Mouse (Mus musculus) MEL (cell line): Measurements from ENCODE around the gene Pim1. TPM values are rescaled to one million over a fixed set of nuclear protein-coding genes. Genes with fewer than 3 reads are reported as not detected.

ENCODE experiments used
- DNase-seq: peaks from one replicate; pipeline ENCODE4 v3.0.0; 2011; ENCODE audit warnings: low read depth, low spot score
- H3K27ac ChIP-seq: 2 replicates; pipeline ENCODE4 v1.5.1; 2012; ENCODE audit warnings: low read depth, mild to moderate bottlenecking, control low read depth, low read length, moderate library complexity; ENCODE audit not compliant: control insufficient read depth
- H3K27me3 ChIP-seq, 2 experiments: fragments of 150-350 bp in 1 of 2; sonication (generic) in 1 of 2; 2 replicates each; pipeline ENCODE4 v1.6.1; 2012; ENCODE audit warnings: low read length in 2 of 2, mild to moderate bottlenecking in 2 of 2, improper control_type of control experiment in 1 of 2, moderate library complexity in 1 of 2; ENCODE audit not compliant: insufficient read depth in 2 of 2, control insufficient read depth in 1 of 2
- H3K36me3 ChIP-seq, 2 experiments: 2 replicates each; pipeline ENCODE4 v1.6.1; 2012 to 2014; ENCODE audit warnings: low read length in 2 of 2, improper control_type of control experiment in 1 of 2, inconsistent platforms in 1 of 2, mild to moderate bottlenecking in 1 of 2; ENCODE audit not compliant: insufficient read depth in 2 of 2, control insufficient read depth in 1 of 2
- H3K4me1 ChIP-seq, 2 experiments: fragments of 150-350 bp in 1 of 2; sonication (generic) in 1 of 2; 2 replicates each; pipeline ENCODE4 v1.6.1; 2012; ENCODE audit warnings: low read length in 2 of 2, improper control_type of control experiment in 1 of 2, mild to moderate bottlenecking in 1 of 2; ENCODE audit not compliant: insufficient read depth in 2 of 2, control insufficient read depth in 1 of 2
- H3K4me3 ChIP-seq, 2 experiments: fragments of 150-350 bp in 1 of 2; sonication (generic) in 1 of 2; 2 replicates each; pipeline ENCODE4 v1.5.1; 2012; ENCODE audit warnings: low read depth in 2 of 2, low read length in 2 of 2, mild to moderate bottlenecking in 2 of 2, moderate library complexity in 2 of 2, control low read depth in 1 of 2, improper control_type of control experiment in 1 of 2; ENCODE audit not compliant: control insufficient read depth in 1 of 2, insufficient read depth in 1 of 2
- H3K79me2 ChIP-seq: 2 replicates; pipeline ENCODE4 v1.6.1; 2012; ENCODE audit warnings: mild to moderate bottlenecking, low read length, moderate library complexity; ENCODE audit not compliant: control insufficient read depth, poor library complexity, insufficient read depth
- H3K9ac ChIP-seq: 2 replicates; pipeline ENCODE4 v1.6.1; 2012; ENCODE audit warnings: low read depth, mild to moderate bottlenecking, control low read depth, low read length, moderate library complexity; ENCODE audit not compliant: control insufficient read depth, poor library complexity, severe bottlenecking
- H3K9me3 ChIP-seq: fragments of 150-350 bp; sonication (generic); replicated peaks from 2 replicates; pipeline ENCODE4 v1.6.1; 2012; ENCODE audit warnings: mild to moderate bottlenecking, low read length, improper control_type of control experiment, moderate library complexity; ENCODE audit not compliant: insufficient read depth
- CHD1 ChIP-seq: IDR thresholded peaks from 2 replicates; pipeline ENCODE4 v1.6.1; 2012; ENCODE audit warnings: low read depth, mild to moderate bottlenecking, inconsistent platforms, low read length, improper control_type of control experiment
- CHD2 ChIP-seq: IDR thresholded peaks from 2 replicates; pipeline ENCODE4 v1.6.1; 2011; ENCODE audit warnings: low read length, improper control_type of control experiment
- CTCF ChIP-seq, 3 experiments: IDR thresholded peaks in 2 of 3; conservative IDR thresholded peaks in 1 of 3; 2 replicates each; pipeline ENCODE4 v1.5.1; 2011 to 2012; ENCODE audit warnings: low read length in 3 of 3, low read depth in 2 of 3, mild to moderate bottlenecking in 2 of 3, improper control_type of control experiment in 1 of 3, inconsistent platforms in 1 of 3, mixed read lengths in 1 of 3, moderate library complexity in 1 of 3; ENCODE audit not compliant: control insufficient read depth in 1 of 3, insufficient read depth in 1 of 3, poor library complexity in 1 of 3, severe bottlenecking in 1 of 3
- E2F4 ChIP-seq: IDR thresholded peaks from 2 replicates; pipeline ENCODE4 v1.6.1; 2011; ENCODE audit warnings: low read depth, low read length, improper control_type of control experiment, borderline replicate concordance
- GABPA ChIP-seq: IDR thresholded peaks from 2 replicates; pipeline ENCODE4 v1.6.1; 2012; ENCODE audit warnings: low read depth, mild to moderate bottlenecking, inconsistent platforms, low read length, improper control_type of control experiment, moderate library complexity
- HCFC1 ChIP-seq: IDR thresholded peaks from 2 replicates; pipeline ENCODE4 v1.6.1; 2012; ENCODE audit warnings: low read depth, mild to moderate bottlenecking, inconsistent platforms, low read length, improper control_type of control experiment, moderate library complexity
- JUND ChIP-seq: IDR thresholded peaks from 2 replicates; pipeline ENCODE4 v1.6.1; 2011; ENCODE audit warnings: low read depth, mild to moderate bottlenecking, improper control_type of control experiment, low read length
- MAFK ChIP-seq: IDR thresholded peaks from 2 replicates; pipeline ENCODE4 v1.6.1; 2011; ENCODE audit warnings: low read depth, mild to moderate bottlenecking, low read length, improper control_type of control experiment, borderline replicate concordance
- MYB ChIP-seq: IDR thresholded peaks from 2 replicates; pipeline ENCODE4 v1.6.1; 2011; ENCODE audit warnings: mild to moderate bottlenecking, low read depth, low read length, improper control_type of control experiment
- NELFE ChIP-seq: IDR thresholded peaks from 2 replicates; pipeline ENCODE4 v1.6.1; 2011; ENCODE audit warnings: low read depth, low read length, improper control_type of control experiment
- NRF1 ChIP-seq: IDR thresholded peaks from 2 replicates; pipeline ENCODE4 v1.6.1; 2014; ENCODE audit warnings: low read depth, mild to moderate bottlenecking, inconsistent platforms, low read length, improper control_type of control experiment, moderate library complexity; ENCODE audit not compliant: poor library complexity, insufficient read depth, severe bottlenecking
- RCOR1 ChIP-seq: IDR thresholded peaks from 2 replicates; pipeline ENCODE4 v1.6.1; 2012; ENCODE audit warnings: low read depth, mild to moderate bottlenecking, inconsistent platforms, low read length, improper control_type of control experiment
- SIN3A ChIP-seq: IDR thresholded peaks from 2 replicates; pipeline ENCODE4 v1.6.1; 2012; ENCODE audit warnings: low read length, improper control_type of control experiment, inconsistent platforms
- SMC3 ChIP-seq: IDR thresholded peaks from 2 replicates; pipeline ENCODE4 v1.6.1; 2011; ENCODE audit warnings: low read depth, low read length, improper control_type of control experiment
- TAL1 ChIP-seq: IDR thresholded peaks from 2 replicates; pipeline ENCODE4 v1.6.1; 2012; ENCODE audit warnings: mild to moderate bottlenecking, inconsistent platforms, low read length, moderate library complexity, mixed read lengths
- TBP ChIP-seq: IDR thresholded peaks from 2 replicates; pipeline ENCODE4 v1.8.0; 2011; ENCODE audit warnings: low read depth, low read length, improper control_type of control experiment
- TCF12 ChIP-seq: IDR thresholded peaks from 2 replicates; pipeline ENCODE4 v1.6.1; 2014; ENCODE audit warnings: low read depth, mild to moderate bottlenecking, inconsistent platforms, low read length, improper control_type of control experiment, moderate library complexity
- UBTF ChIP-seq: IDR thresholded peaks from 2 replicates; pipeline ENCODE4 v1.6.1; 2012; ENCODE audit warnings: low read depth, mild to moderate bottlenecking, inconsistent platforms, low read length, improper control_type of control experiment, moderate library complexity, borderline replicate concordance; ENCODE audit not compliant: insufficient read depth
- USF1 ChIP-seq: IDR thresholded peaks from 2 replicates; pipeline ENCODE4 v1.6.1; 2014; ENCODE audit warnings: low read depth, mild to moderate bottlenecking, inconsistent platforms, low read length, improper control_type of control experiment, moderate library complexity
- USF2 ChIP-seq, 2 experiments: IDR thresholded peaks; 2 replicates each; pipeline ENCODE4 v1.6.1; 2011 to 2012; ENCODE audit warnings: improper control_type of control experiment in 2 of 2, low read length in 2 of 2, borderline replicate concordance in 1 of 2, inconsistent platforms in 1 of 2, low read depth in 1 of 2, mild to moderate bottlenecking in 1 of 2; ENCODE audit not compliant: insufficient read depth in 1 of 2
- ZKSCAN1 ChIP-seq: IDR thresholded peaks from 2 replicates; pipeline ENCODE4 v1.6.1; 2012; ENCODE audit warnings: low read depth, mild to moderate bottlenecking, inconsistent platforms, low read length, improper control_type of control experiment, moderate library complexity
- polyA plus RNA-seq, 2 experiments: library from polyadenylated mRNA; stranded (reverse) in 1 of 2; unstranded in 1 of 2; fragments of >175 nt in 1 of 2; fragments of >200 nt in 1 of 2; gene quantifications; 2 replicates each; pipeline versions ENCODE4 v1.2.1 to v1.2.4; 2012; ENCODE audit warnings: low replicate concordance in 2 of 2, low read depth in 1 of 2; ENCODE audit not compliant: insufficient read length in 2 of 2, insufficient read depth in 1 of 2, missing spikeins in 1 of 2
- total RNA-seq: library from RNA; depleted of rRNA; stranded (reverse); fragments of 300-350 nt; gene quantifications from 2 replicates; pipeline ENCODE4 v1.2.3, GENCODE M21; 2012

Gene Pim1
- total and polyA plus RNA-seq, 3 experiments, result 30.6 to 52.1 TPM; not detected in 1

DNA sequence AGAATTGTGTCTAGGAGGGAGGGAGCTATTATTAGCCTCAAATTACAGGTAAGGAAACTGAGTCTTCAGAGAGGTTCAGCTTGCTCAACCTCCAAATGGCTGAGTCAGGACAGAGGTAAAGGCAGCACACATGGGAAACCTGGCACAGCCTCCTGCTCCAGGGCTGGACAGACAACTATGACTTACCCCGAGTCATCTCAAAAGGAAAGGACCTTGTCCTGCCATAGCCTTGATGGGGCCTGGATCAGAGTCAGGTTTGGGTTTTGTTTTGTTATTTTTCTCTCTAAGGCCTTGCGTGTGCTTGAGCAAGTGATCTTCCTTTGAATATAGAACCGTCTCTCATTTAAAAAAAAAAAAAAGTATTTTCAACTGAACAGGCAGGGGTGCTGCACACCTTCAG is 15.4 kb upstream of the Pim1 start:
- no peaks in the 10 kb centered on the region for H3K9me3 ChIP-seq
- no peak for TF ChIP-seq MYB
- TF ChIP-seq TCF12, result no peak
- TF ChIP-seq USF2 (IDR thresholded peaks at IDR 0.05; ENCODE audit: borderline replicate concordance in 1 of 2, insufficient read depth in 1 of 2, low read depth in 1 of 2, low read length in 2 of 2), result no peak
- no peak for TF ChIP-seq JUND
- no peak for TF ChIP-seq NRF1
- TF ChIP-seq CHD2, result no peak
- no peak for TF ChIP-seq CHD1
- no peak for TF ChIP-seq RCOR1
- no peak for TF ChIP-seq SIN3A
- no peak for TF ChIP-seq E2F4
- no peak for TF ChIP-seq GABPA
- H3K79me2 ChIP-seq, result no peaks in the 10 kb centered on the region
- no peak overlapping the region for H3K27ac ChIP-seq
- H3K27me3 ChIP-seq, result no peaks in the 10 kb centered on the region
- H3K4me1 ChIP-seq, result peaks cover 0 to 7% of the 10 kb centered on the region in 2 experiments; a peak in 2 of 4 replicates
- no peak for DNase-seq
- peaks cover 0 to 2% of the 10 kb centered on the region in 2 experiments; a peak in 1 of 4 replicates for H3K36me3 ChIP-seq
- H3K4me3 ChIP-seq, result no peak overlapping the region
- no peak overlapping the region for H3K9ac ChIP-seq

DNA sequence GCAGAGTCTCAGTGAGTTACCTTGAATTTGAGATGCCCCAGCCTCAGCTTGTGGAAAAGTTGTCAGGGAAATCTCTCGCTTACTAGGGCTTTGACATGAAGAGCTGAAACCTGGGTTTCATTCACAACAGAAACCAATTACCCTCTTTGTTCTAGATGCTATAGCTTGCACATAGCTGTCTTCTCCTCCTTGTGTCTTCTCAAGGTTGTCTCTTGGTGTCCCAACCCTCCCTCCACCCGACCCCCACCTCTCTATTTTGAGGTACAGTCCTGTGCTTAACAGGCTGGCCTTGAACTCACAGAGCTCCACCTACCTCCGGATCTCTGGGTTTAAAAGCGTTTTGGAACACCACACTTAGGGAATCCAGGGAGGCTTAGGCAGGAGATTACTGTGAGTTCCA is 14.1 kb upstream of the Pim1 start:
- no peaks in the 10 kb centered on the region for H3K27me3 ChIP-seq
- H3K9ac ChIP-seq, result no peak overlapping the region
- TF ChIP-seq E2F4, result no peak
- TF ChIP-seq TBP, result no peak
- TF ChIP-seq HCFC1, result no peak
- no peak for TF ChIP-seq TAL1
- TF ChIP-seq MAFK, result no peak
- no peak for TF ChIP-seq SMC3
- no peak for TF ChIP-seq JUND
- TF ChIP-seq CTCF (IDR thresholded peaks at IDR 0.05 in 2 of 3, conservative IDR thresholded peaks at IDR 0.05 in 1 of 3; ENCODE audit: control insufficient read depth in 1 of 3, insufficient read depth in 1 of 3, low read depth in 2 of 3, low read length in 3 of 3, poor library complexity in 1 of 3, severe bottlenecking in 1 of 3), result no peak
- no peak for TF ChIP-seq UBTF
- TF ChIP-seq TCF12, result no peak
- TF ChIP-seq ZKSCAN1, result no peak
- no peak for TF ChIP-seq NELFE
- TF ChIP-seq NRF1, result no peak
- TF ChIP-seq USF1, result no peak
- TF ChIP-seq, all 39 proteins: peak for 0
- H3K9me3 ChIP-seq, result no peaks in the 10 kb centered on the region
- H3K4me1 ChIP-seq, result 0 out of 4 replicates have a peak, but pooled peaks cover 0 to 3% of the 10 kb centered on the region in 2 experiments
- H3K27ac ChIP-seq, result no peak overlapping the region
- H3K4me3 ChIP-seq, result no peak overlapping the region
- DNase-seq, result no peak
- H3K79me2 ChIP-seq, result no peaks in the 10 kb centered on the region
- no peaks in the 10 kb centered on the region for H3K36me3 ChIP-seq
